Mouse (Mus musculus): Measurements from ENCODE around the gene Relch. TPM values are rescaled to one million over a fixed set of nuclear protein-coding genes. Genes with fewer than 3 reads are reported as not detected.

Gene Relch
- polyA plus RNA-seq, 2 experiments from 2014 or later, result 45.9 to 53.2 TPM

DNA sequence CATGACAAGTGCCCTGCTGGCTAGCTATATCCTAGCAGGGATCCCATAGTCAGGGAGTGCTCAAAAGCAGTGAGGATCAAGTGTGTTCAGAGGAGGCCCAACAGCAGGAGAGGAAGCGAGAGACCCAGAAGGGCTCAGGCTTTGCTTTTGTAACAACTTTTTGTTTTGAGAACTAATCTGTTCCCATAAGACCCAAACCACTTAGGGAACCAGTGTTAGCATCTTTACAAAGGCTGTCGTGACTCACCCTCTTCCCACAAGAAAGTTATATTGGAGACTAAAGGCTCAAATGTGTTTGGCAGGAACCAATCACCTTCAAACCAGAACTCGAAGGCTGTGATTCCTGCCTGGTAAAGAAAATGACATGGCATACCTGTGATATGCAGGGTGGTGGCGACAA is 132.0 kb downstream of the Relch start:
- ATAC-seq, result no peak

DNA sequence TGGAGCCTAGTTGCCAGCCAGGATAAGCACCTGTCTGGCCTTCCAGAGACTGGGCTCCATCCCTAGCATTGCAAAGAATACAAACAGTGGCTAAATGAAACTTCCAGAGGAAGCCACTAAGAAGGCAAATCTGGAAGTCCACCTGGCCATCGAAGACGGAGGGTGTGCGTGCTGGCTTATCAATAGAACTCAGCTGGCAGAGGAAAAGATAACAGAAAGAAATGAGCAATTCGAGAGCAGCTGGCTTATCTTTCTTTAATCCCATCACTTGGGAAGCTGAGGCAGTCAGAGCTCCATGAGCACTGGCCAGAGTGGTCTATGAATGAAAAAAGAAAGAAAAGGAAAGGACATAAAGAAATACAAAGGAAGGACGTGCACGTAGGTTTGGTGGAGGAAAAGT is 136.9 kb downstream of the Relch start:
- ATAC-seq, result no peak

- ATAC-seq, result no peak
Measured at GRCm38 (mm10) chr1:105801252-105801651, 137.6 kb downstream of the Relch start.

DNA sequence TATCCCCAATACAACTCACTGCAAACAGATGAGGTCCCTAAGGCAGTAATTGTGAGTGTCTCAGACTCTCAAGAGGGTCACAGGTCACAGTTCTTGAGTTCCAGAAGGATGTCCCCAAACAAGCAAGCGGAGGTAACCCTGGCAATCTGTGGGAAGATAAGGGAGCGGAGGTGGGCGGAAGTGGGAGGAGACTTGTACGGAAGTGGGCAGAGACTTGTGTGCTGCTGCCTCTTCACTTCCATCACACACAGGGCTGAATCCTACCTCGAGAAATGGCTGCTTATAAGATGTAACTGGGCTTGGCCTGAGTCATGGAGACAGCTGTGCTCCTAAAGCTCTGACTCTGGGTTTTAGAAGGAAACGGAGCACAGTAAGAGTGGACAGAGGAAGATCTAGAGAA is 139.3 kb downstream of the Relch start:
- peak; percentile 86 for ATAC-seq

GRCm38 (mm10) chr1:105804285-105804684 is 140.6 kb downstream of the Relch start:
- ATAC-seq, result no peak

Other genes with a start within 250 kb of the Relch start
- gene Pign, start 184 bp upstream of the Relch start, polyA plus RNA-seq (2017; shearing (Covaris generic)), result 10 to 100 TPM; 16.4 to 18.6 TPM
- under 1 TPM in 1 of 2 experiments, not detected in 1; 0.15 TPM for gene Tnfrsf11a, start 116.9 kb downstream of the Relch start, polyA plus RNA-seq (2017; shearing (Covaris generic))

Measured in CD4-positive, CD25-positive, alpha-beta regulatory T cell, adult 4 months (primary cell).